Mouse (Mus musculus) hindbrain, embryonic 11.5 days (tissue): ENCODE measurements around the gene Hhipl1. TPM values are rescaled to one million over a fixed set of nuclear protein-coding genes. Genes with fewer than 3 reads are reported as not detected.

Experiments used
- ATAC-seq: fragments of 200-750 bp; cut with Nextera tagmentation; 2 replicates; pipeline ENCODE4 v1.8.0; 2017; ENCODE audit warnings: mild to moderate bottlenecking, moderate TSS enrichment, moderate library complexity; ENCODE audit not compliant: low FRiP score
- DNase-seq: peaks from one replicate; pipeline ENCODE4 v3.0.0-alpha.2; 2015; ENCODE audit warnings: low spot score
- H3K27ac ChIP-seq: fragments of 300-500 bp; sonication (generic); 2 replicates; pipeline ENCODE4 v1.5.1; 2014; ENCODE audit warnings: mild to moderate bottlenecking, low read depth, low read length
- H3K27me3 ChIP-seq: fragments of 300-500 bp; sonication (generic); 2 replicates; pipeline ENCODE4 v1.6.1; 2014; ENCODE audit warnings: mild to moderate bottlenecking, low read length, moderate library complexity, mixed read lengths; ENCODE audit not compliant: control insufficient read depth, insufficient read depth
- H3K36me3 ChIP-seq: fragments of 300-500 bp; sonication (generic); 2 replicates; pipeline ENCODE4 v1.6.1; 2014; ENCODE audit warnings: mild to moderate bottlenecking, low read length, moderate library complexity, mixed read lengths; ENCODE audit not compliant: control insufficient read depth, insufficient read depth
- H3K4me1 ChIP-seq: fragments of 300-500 bp; sonication (generic); replicated peaks from 2 replicates; pipeline ENCODE4 v1.6.1; 2014; ENCODE audit warnings: low read length, mixed read lengths; ENCODE audit not compliant: control insufficient read depth, insufficient read depth
- H3K4me2 ChIP-seq: fragments of 300-500 bp; sonication (generic); replicated peaks from 2 replicates; pipeline ENCODE4 v1.6.1; 2014; ENCODE audit warnings: mild to moderate bottlenecking, low read depth, low read length
- H3K4me3 ChIP-seq: fragments of 300-500 bp; sonication (generic); 2 replicates; pipeline ENCODE4 v1.5.1; 2014; ENCODE audit warnings: low read depth, low read length
- H3K9ac ChIP-seq: fragments of 300-500 bp; sonication (generic); 2 replicates; pipeline ENCODE4 v1.6.1; 2014; ENCODE audit warnings: low read depth, low read length
- H3K9me3 ChIP-seq: fragments of 300-500 bp; sonication (generic); 2 replicates; pipeline ENCODE4 v1.6.1; 2016; ENCODE audit warnings: low read length; ENCODE audit not compliant: control insufficient read depth
- WGBS: fragments of 180-500 bp; shearing (Covaris S2); extraction: QIAGEN DNeasy Blood & Tissue Kit; methylation state at CpG from one replicate; pipeline ENCODE4 v1.1.7; 2014; 5-methylcytosine and 5-hydroxymethylcytosine counted together
- polyA plus RNA-seq: library from polyadenylated mRNA; unstranded; fragments of >200 nt; fragmentation: Nextera tagmentation; extraction: Ambion mirVana; gene quantifications from 2 replicates; pipeline ENCODE4 v1.2.1, GENCODE M21; 2014

Gene Hhipl1
- polyA plus RNA-seq, 1 experiment from 2014 or later: 1.2 TPM

- Histone ChIP-seq H3K9me3 (no peaks in the 10 kb centered on the region), H3K36me3 (no peaks in the 10 kb centered on the region), H3K27ac (no peak overlapping the region), H3K4me2 (no peak overlapping the region), H3K4me1 (peaks cover 27% of the 10 kb centered on the region), H3K27me3 (peaks cover 13% of the 10 kb centered on the region), H3K9ac (no peak overlapping the region), H3K4me3 (no peak overlapping the region)
- ATAC-seq (no peak), DNase-seq (no peak)
- WGBS: 51% methylated on average over 10 of the region's 10 CpGs
These were observed 9.7 kb downstream of the Hhipl1 start for GRCm38 (mm10) chr12:108315818-108316217.

DNA sequence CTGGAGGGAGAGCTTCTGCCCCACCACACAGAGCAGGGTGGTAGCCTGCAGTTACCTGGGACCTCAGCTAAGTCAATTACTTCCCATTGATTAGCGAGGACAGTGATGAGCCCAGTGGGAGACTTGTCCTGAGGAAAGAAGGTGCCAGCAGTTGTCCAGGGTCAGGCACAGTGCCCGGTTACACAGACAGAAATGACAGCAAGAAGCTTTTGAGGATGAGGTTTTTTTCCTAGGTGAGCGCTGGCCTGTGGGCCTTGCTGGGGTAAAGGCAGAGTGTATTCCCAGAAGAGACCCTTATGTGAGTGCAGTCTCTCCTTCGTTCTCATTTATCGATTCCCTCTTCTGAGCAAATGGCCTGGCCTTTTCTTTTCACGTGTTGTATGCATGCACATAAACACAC lies 10.6 kb downstream of the Hhipl1 start:
- H3K9ac ChIP-seq: no peak overlapping the region
- DNase-seq (no peak), ATAC-seq (no peak)
- H3K9me3 ChIP-seq: no peaks in the 10 kb centered on the region
- no peaks in the 10 kb centered on the region for H3K36me3 ChIP-seq
- H3K27me3 ChIP-seq: peaks cover 13% of the 10 kb centered on the region
- H3K4me1 ChIP-seq: peaks cover 31% of the 10 kb centered on the region
- no peak overlapping the region for H3K4me3 ChIP-seq
- H3K4me2 ChIP-seq: no peak overlapping the region
- WGBS: 26% methylated on average over 6 of the region's 6 CpGs
- H3K27ac ChIP-seq: no peak overlapping the region

DNA sequence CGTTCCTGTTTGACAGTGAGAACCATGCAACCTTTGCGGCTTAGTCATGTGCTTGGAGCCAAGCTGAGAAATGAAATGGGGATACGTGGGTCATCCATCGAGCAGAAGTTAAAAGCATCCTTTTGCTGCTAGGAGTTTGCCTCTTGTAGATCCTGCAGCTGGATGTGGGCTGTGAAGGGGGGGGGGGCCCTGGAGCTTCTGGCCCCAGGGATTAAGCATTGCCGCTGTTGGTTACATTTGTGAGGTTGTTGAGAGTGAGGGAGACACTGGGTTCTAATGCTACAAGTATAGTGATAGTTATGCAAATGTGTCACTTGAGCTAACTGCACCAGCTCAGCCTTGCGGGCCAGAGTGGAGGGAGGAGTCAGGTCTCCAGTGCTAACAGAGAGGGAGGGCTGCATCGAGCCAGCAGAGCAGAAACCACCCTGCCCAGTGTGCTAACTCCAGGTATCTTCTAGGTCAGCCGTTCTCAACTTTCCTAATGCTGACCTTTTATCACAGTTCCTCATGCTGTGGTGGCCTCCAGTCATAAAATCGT lies 11.2 kb downstream of the Hhipl1 start:
- WGBS: 9% methylated on average over 9 of the region's 9 CpGs
- Histone ChIP-seq H3K36me3 (no peaks in the 10 kb centered on the region), H3K9ac (no peak overlapping the region), H3K4me2 (no peak overlapping the region), H3K27me3 (peaks cover 13% of the 10 kb centered on the region), H3K9me3 (no peaks in the 10 kb centered on the region), H3K4me1 (peaks cover 28% of the 10 kb centered on the region), H3K27ac (0 out of 2 replicates have a peak overlapping the region, but pooled peaks have one; percentile 17), H3K4me3 (no peak overlapping the region)
- DNase-seq (peak; percentile 48), ATAC-seq (no peak)

DNA sequence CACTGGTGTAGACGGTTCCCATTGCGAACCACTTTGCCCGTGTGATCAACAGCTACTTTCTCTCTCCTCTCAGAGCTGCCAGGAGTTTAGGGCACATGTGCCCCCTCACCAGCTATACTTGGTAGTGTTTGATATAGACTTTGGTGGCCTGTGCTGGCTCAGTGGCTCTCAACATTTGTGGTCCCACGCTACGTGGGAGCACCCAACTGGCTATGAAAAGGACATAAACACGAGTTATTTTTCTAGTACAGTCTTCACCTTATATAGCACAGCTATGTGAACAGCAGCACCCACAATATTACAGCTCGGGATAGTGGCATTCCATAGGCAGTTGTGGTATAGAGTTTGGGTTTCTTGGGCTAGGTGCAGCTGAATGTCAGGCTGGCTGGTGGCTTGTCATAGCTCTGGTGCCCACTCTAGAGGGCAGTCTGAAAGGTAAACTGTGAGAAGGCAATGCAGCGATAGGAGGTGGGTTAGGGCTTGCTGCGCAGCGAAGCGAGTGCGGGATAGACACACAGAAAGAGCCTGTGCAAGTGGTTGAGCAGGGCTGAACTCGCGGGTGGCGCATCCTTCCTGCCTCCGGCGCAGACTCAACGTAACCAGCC lies 11.9 kb downstream of the Hhipl1 start:
- 14% methylated on average over 18 of the region's 18 CpGs for WGBS
- H3K27me3 ChIP-seq: peaks cover 13% of the 10 kb centered on the region
- H3K4me2 ChIP-seq: peak overlapping the region; percentile 8; the same call in 1 of the 2 replicates
- no peak overlapping the region for H3K4me3 ChIP-seq
- H3K9ac ChIP-seq: no peak overlapping the region
- DNase-seq: no peak
- peaks cover 26% of the 10 kb centered on the region for H3K4me1 ChIP-seq
- H3K9me3 ChIP-seq: no peaks in the 10 kb centered on the region
- no peaks in the 10 kb centered on the region for H3K36me3 ChIP-seq
- no peak overlapping the region for H3K27ac ChIP-seq
- ATAC-seq: no peak

- no peak overlapping the region for H3K4me3 ChIP-seq
- peaks cover 13% of the 10 kb centered on the region for H3K27me3 ChIP-seq
- no peak overlapping the region for H3K27ac ChIP-seq
- 13% methylated on average over 37 of the region's 37 CpGs for WGBS
- H3K4me1 ChIP-seq: peaks cover 26% of the 10 kb centered on the region
- no peaks in the 10 kb centered on the region for H3K36me3 ChIP-seq
- no peak for DNase-seq
- H3K4me2 ChIP-seq: peak overlapping the region; percentile 8; the same call in 1 of the 2 replicates
- H3K9ac ChIP-seq: no peak overlapping the region
- no peak for ATAC-seq
- H3K9me3 ChIP-seq: no peaks in the 10 kb centered on the region
These were observed 12.4 kb downstream of the Hhipl1 start for GRCm38 (mm10) chr12:108318499-108318898.

- H3K9me3 ChIP-seq: no peaks in the 10 kb centered on the region
- DNase-seq: peak; percentile 67
- WGBS: 3% methylated on average over 8 of the region's 8 CpGs
- H3K9ac ChIP-seq: no peak overlapping the region
- H3K4me2 ChIP-seq: no peak overlapping the region
- peaks cover 26% of the 10 kb centered on the region for H3K4me1 ChIP-seq
- H3K27me3 ChIP-seq: peaks cover 13% of the 10 kb centered on the region
- H3K36me3 ChIP-seq: no peaks in the 10 kb centered on the region
- ATAC-seq: peak; percentile 9
- peak overlapping the region; percentile 87 for H3K27ac ChIP-seq
- H3K4me3 ChIP-seq: no peak overlapping the region
These were observed 14.0 kb downstream of the Hhipl1 start for GRCm38 (mm10) chr12:108320096-108320495.

DNA sequence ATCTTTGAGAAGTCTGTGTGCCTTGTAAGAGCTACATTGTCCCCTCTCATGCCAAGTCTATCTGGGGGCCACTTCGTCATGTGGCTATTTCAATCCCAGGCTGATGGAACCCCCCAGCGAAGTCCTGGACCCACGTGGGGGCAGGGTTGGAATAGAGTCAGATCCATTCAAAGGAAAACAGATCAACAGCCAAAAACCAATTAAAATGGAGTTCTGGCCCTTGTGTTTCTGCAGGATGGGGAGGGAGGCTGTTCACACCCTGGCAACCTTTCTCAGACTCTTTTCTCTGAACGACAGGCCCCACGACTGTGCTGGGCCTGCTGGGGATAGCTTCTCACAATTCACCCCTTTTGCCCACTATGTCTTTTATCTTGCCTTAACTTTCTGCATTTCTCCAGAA lies 20.3 kb downstream of the Hhipl1 start:
- Histone ChIP-seq H3K4me1 (peaks cover 15% of the 10 kb centered on the region), H3K36me3 (no peaks in the 10 kb centered on the region), H3K27ac (no peak overlapping the region), H3K9ac (no peak overlapping the region), H3K27me3 (peaks cover 27% of the 10 kb centered on the region), H3K9me3 (no peaks in the 10 kb centered on the region), H3K4me3 (no peak overlapping the region), H3K4me2 (no peak overlapping the region)
- 55% methylated on average over 5 of the region's 5 CpGs for WGBS
- ATAC-seq (no peak), DNase-seq (no peak)

GRCm38 (mm10) chr12:108327889-108328491 lies 21.9 kb downstream of the Hhipl1 start:
- Histone ChIP-seq H3K4me3 (peak overlapping the region; percentile 29), H3K27me3 (peaks cover 27% of the 10 kb centered on the region), H3K27ac (no peak overlapping the region), H3K9me3 (no peaks in the 10 kb centered on the region), H3K4me1 (peaks cover 12% of the 10 kb centered on the region), H3K4me2 (peak overlapping the region; percentile 55), H3K36me3 (no peaks in the 10 kb centered on the region), H3K9ac (peak overlapping the region; percentile 44)
- peak; percentile 59; the same call in 1 of the 2 replicates for ATAC-seq
- peak; percentile 76 for DNase-seq
- WGBS: 3% methylated on average over 66 of the region's 66 CpGs
